Mouse (Mus musculus) thymus, postnatal 14 days (tissue): ENCODE results near the gene Farsa.

Experiments
- DNase-seq: peaks from one replicate; pipeline ENCODE4 v3.0.0; 2021

Gene Farsa

DNA sequence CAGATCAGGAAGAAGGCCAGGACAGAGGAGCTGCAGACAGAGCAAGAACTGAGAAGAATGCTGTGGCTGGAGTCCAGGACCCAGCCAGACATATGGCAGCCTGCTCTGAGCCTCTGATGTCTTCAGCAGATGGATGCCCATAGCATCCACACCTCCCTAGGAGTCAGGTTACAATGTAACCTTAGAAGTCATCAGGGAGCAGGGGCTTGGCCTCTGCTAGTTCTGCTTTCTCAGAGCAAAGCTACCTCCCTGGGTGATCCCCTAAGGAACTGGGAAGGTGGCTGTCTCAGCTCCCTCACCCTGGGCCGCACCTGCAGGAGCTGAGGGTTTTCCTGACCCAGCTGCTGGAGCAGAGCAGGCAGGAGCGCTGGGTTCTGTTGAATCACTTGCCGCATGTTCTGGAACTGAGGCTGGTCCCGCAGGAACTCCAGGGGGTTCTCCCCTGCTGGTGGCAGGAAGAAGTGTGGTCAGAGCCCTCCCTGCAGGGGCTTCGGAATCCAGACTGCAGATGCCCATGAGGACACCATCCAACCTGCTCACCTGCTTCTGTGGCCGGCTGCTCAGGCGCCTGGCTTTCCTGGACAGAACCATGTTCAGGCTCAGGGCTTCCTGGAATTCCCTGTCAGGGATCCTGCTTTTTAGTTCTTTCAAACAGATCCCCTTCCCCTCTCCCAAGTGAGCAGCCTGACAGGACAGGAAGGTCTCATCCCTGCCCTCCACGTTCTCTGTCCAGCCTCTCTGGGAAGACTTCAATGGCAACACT, 19.5 kb upstream of the Farsa start:
- no peak for DNase-seq

DNA sequence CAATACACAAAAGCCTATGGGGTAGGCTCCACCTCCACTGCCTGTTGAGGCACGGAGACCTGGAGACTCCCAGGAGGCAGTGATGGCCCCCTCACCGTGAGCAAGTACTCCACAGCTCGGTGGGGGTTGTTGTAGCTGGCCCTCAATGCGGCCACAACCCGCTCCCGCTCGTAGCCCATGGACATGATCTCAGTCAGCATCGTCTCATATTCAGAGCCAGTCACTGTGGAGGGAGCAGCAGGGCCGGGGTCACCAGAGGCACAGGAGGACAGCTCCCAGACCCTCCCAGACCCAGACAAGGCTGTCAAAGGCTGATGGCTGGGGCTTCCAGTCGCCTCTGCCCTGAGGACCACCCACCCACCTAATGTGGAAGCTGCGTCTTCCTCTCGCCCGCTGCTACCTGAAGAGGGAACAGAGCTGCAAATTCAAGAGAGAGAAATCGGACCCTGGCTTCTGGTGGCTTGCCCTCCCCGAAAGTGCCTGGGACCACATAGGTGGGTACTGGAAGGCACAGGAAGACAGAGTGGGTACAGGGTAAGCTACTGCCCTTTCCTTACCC, 18.8 kb upstream of the Farsa start:
- no peak for DNase-seq

DNA sequence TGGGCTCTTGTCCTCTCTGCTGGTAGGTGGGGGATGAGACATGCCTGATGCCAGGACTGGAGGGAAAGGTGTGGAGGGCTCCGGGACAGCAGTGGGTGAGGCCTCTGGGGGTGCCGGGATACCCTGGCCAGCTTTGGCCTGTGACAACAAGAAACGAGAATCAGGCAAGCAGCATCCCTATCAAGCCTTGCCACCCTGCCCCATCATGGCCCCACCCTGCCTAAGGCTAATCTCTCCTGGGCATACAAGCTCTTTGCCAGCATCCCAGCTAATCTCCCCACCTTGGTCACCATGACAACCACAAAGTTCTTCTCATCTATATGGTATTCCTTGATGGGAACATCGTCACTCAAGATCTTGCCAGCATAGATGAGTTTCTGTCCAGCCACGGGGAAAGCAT, 18.3 kb upstream of the Farsa start:
- DNase-seq, result no peak

DNA sequence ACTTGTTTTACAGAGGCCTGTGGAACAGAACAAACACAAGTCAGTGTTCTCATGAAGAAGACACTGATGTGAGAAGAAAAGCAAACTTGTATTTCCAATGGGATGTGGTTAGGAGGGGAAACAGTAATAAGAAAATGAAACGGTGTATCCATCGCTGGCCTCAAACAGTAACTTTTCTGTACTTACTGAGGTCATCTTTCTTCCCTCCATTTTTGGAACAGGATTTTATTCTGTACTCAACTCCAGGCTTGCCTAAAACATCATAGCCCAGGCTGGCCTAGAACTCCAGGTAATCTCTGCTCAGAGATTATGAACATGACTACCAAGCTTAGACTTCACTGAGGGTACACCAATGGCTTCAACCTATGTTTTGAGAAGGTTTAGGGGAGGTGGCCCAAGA, 17.4 kb upstream of the Farsa start:
- no peak for DNase-seq

DNA sequence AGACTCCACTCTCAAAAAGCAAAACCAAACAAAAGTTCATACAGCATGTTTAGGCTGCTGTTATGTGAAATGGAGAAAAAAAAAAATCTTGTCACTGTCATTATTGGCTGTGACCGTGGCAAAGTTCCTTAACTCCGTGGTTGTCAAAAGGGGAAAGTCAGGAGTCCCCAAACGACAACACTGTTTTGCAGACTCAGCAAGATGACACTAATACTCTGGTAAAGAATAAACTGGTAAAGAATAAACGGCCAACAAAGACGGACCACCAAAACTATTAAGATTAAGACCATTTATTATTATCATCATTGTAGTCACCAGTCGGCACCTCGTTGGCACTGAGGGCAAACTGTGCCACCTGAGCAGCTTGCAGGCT, 16.9 kb upstream of the Farsa start:
- no peak for DNase-seq

DNA sequence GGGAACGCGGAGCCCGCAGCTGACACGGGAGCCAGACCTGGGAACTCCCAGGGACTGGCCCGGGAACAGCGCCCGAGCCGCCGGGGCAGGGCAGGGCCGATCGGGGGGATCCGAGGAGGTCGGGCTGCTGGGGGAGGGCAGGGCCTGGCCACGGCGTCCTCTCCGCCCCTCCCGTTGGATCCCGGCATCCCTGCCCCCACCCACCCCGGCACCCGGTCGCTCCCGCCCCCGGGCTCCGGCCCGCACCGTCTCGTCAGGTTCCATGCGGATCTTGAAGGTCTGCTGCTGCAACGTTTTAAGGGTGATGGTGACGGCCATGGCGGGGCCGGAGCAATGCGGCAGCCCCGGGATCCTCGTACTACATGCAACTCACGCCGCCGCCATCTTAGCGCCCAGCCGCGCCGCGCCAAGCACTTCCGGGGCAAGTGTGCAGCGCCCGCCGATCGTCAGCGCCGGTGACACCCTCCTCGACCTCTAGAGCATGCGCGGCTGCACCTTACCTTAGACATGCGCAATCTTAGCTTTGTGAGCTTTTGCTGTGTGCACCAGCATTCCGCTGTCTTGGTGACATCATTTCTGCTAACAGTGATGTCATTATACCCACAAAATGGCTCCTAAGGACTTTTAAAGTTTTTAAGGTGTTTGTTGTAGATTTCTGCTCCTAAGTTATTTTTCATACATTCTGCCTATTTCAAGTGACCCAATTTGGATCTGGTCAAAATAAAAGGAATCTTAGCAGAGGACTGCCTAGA, 16.4 kb upstream of the Farsa start, which contains the start of gene Rad23a:
Gene Rad23a (minus strand): TSS at position 418 of the 752 bp plus-strand sequence.
- peak; percentile 92 for DNase-seq

DNA sequence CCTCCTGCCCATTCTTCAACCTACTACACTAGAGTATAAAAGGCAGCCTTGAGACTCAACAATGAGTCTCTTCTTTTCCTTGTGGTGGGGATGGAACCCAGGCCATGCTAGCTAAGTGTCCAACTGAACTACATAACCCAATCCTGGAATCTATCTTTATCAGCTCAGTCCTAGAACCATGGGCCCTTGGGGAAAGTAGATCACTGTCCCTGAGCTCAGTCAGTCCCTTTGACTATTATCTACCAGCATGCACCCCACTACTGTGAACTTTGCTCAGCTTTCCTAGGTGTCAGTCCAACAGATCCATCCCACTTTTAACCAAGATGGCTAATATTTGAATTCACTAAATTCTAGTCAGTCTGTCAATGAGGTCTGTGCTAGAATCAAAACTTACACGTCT, 15.3 kb upstream of the Farsa start:
- no peak for DNase-seq

DNA sequence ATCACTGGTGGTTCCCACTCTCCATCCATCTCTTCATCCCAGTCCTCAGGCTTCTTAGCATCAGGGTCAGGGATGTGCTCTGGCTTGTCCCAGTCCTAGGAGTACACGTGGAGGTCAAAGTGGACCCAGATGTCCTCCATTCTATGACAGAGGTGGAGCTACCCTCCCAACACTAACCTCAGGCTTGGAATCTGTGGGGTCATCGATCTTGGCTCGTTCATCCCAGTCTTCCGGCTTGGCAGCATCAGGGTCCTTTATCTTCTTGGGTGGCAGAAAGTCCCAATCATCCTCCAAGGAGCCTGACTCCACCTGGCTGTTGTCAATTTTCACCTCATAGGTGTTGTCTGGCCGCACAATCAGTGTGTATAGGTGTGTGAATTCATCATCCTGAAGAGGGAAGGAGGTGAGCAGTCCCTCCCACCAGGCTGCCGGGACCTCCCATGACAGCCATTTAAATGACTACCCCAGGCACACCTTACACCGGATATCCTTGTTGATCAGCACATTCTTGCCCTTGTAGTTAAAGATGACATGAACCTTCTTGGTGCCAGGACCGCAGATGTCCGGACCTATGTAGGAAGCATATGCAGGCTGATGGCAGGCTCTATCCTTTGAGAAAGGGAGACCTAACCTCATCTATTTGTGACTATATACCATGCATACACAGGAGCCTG, 12.3 kb upstream of the Farsa start:
- DNase-seq, result no peak

DNA sequence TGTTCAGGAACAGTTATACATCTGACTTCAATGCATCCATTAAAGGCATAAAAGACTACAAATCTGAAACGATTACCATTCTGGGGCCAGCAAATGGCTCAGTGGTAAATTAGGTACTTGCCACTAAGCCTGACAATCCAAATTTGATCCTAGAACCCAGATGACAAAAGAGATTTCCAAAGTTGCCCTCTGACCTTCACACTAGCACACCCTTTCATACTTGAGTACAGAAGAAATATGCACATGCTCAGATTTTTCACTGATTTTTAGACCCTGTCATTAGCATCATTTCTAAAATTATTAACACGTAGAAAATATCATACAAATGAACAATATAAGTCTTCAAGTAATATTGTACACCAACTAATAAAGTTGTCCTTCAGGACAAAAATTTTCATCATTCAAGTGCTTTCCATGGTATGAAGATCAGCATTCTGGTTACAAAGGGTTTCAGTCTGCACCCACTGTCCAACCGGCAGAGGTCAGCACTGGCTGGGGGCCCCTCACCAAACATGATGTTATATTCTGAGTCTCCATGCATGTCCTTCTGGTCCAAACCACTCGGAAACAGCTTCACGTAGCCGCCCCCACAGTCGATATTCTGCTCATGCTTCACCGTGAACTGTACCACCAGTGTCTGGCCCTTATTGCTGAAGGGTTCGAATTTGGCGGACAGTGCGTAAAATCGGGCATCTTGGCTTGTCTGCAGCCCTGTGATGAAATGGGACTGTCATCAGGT, 11.3 kb upstream of the Farsa start:
- DNase-seq, result no peak

DNA sequence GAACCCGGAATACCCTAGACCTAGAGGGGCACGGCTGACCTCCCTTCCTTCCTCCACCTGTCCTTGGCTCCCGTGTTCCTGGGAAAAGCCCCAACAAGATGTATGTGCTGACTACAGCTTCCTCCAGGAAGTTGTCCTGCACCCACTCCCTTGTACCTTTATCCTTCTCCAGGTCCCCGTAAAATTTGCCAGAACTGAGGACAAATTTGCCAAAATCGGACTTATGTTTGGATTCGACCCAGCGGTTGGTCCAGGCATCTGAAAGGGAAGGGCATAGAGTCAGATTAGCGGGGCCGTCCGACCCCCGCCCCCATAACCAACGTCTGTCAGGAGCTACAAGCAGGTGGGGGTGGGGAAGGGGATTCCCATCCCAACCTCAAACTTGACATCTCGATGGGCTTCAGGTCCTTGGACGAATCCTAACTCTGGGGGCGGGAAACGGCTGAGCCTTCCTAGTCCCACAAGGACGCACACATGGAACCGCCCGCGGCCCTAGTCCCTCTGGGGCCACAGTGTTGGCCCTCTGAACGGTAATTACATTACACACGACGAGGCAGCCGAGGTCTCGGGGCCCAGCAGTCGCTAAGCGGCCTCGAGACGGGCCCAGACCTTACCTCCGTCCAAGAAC, 10.6 kb upstream of the Farsa start:
- DNase-seq, result no peak

DNA sequence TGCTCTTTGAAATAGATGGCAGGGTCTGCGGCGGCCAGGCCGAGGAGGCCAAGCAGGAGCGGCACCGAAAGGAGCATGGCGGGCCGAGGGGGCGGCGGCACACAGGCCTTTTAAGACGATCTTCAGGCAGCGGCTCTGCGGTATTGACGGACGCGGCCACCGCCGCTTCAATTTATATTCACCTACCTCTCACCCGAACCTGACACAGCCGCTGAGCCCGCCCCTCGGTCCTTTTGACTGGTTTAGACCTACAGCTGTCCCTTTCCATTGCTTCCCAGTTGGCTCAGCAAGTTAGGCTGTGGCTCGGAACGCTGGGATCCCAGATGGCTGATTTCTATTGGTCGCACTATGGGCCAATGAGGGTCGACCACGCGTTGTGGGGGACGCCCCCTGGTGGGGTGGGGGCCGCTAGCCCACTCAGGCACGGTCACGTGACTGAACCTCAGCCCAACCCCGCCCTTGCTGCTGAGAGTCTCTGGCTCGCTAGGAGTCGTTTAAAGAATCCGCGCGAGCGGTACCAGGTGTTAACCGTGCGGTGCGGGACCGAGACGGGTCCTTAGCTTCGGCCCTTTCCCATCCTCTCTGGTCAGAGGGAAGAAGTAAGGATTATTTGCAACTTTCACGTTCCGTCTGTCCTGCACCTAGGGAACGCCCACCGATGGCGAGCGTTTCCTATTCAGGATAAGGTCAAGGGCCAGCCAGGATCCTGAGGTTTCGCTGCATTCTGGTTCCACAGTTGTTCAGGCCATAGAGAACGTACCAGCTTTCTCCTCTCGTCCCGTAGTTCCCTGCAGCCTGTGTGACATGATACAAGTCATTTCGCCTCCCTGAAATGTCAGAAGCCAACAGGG, 9.8 kb upstream of the Farsa start, which contains the start of gene Calr:
Gene Calr (minus strand): TSS at position 213 of the 851 bp plus-strand sequence.
- peak; percentile 100 for DNase-seq

DNA sequence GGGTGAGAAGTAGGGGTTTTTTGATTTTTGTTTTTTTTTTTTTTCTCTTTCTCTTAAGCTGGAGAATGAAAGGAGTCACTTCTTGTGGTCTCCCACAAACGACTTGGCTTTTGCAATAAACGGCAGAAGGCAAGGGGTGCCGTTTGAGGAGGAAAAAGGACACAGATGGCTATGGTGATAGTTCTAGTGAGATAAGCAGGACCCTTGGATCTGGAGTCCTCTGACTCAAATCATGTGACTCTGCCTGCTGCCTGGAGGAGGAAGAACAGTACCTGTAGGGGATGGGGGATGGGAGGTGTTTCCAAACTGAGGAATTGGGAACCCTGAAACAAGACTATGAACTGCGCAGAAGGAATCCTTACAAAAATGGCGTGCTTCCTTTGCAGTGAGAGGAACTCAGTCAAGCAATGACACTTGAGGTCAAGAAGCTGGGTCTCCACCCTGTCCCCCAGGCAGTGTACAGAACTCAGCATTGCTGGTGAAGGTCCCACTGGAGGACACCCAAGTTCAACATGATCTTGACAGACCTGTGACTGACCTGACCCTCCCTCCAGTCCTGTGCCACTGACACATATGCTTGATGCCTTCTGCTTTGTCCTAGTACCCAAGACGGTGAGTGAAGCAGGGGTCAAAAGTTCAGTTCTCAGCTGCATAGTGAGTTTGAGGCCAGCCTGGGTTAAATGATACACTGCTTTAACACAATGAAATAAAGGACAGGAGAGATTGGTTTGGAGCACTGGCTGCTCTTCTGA, 8.9 kb upstream of the Farsa start:
- DNase-seq, result peak; percentile 36

DNA sequence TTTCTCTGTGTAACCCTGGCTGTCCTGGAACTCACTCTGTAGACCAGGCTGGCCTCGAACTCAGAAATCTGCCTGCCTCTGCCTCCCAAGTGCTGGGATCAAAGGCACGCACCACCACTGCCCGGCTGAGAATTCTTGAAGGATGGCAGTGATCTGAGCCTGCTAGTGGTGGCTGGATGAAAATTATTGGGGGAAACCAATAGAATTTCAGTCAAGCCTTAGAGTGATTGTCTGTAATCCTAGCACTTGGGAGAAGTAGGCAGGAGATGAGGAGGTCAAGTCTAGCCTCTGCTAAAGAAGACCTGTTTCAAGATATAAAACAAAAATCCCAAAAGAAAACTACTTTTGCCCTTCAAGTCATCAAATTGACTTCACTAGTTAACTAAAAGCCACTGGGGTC, 355 bp upstream of the Farsa start:
- no peak for DNase-seq

DNA sequence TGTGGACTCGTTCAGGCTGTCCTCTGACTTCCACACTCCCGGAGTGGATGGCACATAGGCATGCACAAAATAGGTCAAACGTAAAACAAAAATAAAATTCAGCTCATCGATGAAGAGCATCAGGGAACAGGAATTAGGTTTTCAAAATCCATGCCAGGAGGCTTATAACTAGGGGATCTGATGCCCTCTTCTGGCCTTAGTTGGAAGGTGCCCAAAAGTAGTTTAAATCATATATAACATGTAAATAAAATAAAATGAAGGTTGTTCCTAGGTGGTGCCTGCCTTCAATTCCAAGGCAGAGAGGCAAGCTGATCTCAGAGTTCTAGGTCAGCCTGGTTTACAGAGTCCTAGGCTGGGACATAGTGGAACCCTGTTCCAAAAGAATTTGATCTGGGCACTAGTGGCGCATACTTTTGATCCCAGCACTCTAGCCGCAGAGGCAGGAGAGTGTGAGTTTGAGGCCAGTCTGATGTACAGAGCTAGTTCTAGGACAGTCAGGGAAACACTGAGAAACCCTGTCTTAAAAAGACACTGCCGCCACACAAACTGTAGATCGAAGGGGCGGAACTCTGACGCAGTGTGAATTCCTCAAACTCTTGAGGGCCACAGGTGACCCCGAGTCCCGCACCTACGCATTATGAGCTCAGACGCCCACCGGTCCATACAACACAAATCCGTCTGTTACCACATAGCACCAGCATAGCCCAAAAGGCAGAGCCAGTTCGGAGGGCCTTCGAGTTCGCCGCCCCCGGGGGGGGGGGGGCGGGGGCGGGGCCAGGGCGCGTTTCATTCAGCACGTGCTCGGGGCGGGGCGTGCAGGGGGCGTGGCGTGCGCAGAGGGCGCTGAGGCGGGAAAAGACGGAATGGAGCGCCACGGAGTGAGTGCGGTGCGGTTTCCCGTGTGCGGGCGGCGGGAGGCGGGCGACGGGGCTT, 14.9 kb downstream of the Farsa start, which contains the start of gene Syce2:
Gene Syce2 (plus strand): TSS at position 736 of the 933 bp plus-strand sequence.
- peak; percentile 91 for DNase-seq

DNA sequence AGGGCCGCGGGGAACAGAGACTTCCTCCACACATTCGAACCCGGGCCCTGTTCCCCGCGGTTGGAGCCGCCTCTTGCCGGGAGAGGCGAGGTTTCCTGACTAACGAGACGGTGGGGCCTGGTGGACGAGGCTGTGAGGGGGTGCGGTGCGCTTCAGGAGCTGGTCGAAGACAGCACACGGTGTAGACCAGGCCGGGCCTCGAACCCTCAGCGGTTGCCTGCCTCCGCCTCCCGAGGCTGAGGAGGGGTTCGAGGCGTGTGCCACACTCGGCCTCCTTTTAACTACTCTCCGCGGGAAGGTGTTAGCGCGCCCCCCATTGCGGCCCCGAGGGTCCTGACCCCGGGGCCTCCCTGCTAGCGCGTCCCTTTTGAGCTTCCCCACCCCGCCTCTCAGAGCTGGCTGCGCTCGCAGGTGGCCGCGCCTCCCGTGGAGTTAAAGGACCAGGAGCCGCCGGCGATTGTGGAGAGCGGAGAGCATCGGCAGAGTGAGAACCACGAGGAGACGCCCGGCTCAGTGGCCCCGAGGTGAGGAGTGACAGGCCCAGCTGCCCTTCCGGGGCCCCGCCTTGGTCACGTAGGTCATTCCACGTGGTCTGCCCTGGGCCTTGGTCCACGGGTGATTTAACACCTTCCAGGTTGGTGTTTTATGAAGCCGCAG, 15.6 kb downstream of the Farsa start:
- DNase-seq, result peak; percentile 46

DNA sequence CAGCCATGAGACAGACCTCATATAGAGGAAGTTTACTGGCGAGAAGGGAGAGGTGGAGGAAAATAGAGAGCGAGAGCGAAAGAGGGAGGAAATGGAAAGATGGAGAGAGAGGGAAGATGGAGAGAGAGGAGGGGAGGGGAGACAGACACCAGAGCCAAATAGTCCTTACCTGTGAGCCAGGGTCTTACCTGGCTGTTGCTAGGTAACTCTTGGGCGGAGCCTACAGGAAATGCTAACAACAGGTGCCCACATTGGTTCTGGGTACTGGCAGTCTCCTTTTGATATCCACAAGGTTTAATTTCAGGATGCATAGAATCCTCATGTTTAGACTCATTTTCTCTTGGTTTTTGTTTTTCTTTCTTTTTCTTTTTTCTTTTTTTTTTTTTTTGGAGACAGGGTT, 16.2 kb downstream of the Farsa start:
- DNase-seq, result no peak

DNA sequence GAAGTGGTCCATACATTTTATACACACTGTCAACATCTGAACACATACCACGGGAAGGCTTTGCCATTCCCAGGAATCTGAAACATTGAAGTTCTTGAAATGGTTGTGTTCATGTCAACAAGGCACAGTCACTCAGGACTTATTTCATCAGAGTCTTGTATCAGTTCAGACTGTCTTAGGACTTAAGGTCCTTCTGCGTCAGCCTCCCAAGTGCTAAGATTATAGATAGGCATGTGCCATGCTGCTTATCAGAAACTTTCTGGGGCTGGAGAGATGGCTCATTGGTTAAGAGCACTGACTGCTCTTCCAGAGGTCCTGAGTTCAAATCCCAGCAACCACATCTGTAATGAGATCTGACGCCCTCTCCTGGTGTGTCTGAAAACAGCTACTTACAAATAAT, 17.6 kb downstream of the Farsa start:
- DNase-seq, result no peak

DNA sequence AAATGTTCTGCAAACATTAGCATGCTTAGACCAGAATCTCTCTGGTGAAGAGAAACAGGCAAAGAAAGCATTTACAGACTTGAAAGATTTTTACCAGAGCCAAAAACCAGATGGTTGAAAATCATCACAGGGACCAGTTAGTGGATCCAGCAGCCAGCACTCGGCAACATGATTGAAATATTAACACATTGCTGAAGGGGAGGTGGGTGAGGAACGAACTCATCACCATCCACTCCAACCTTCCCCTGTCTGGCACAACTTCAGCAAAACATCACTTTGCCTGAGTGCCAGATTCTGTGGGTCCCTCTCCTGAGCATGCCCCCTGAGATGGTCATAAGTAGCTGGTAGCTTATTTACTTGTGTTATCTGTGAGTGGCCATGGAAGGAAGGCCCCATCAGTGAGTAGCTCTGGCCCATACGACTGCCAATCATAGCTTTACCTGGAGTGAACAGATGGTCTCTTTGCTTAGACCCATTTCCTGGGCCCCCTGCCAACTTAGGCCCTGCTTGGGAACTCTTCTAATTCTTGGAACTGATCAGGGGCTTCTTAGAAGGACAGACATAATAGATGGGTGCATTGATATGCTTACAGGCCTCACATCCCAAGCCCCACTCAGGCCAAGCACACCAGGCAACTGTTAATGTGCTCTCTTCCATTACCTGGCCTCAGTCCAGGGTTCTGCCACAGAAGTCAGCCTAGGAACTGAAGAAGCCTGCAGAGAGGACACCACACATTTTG, 20.7 kb downstream of the Farsa start:
- DNase-seq, result no peak
